Mouse (Mus musculus) liver, adult 2 months (tissue): ENCODE results near the gene Zfp788. TPM values are rescaled to one million over a fixed set of nuclear protein-coding genes. Genes with fewer than 3 reads are reported as not detected.
"Not testable (repeated sequence)": the region's sequence is repeated elsewhere in the genome, so short reads cannot be mapped to it uniquely, and the experiment has no call there.

Source experiments
- DNase-seq: peaks from one replicate; pipeline ENCODE4 v3.0.0-alpha.2; 2011; ENCODE audit warnings: low read depth, low spot score; ENCODE audit errors: extremely low read depth
- H3K27ac ChIP-seq: fragments of 200-500 bp; replicated peaks from 2 replicates; pipeline ENCODE4 v1.5.1; 2012; ENCODE audit warnings: low read depth, mild to moderate bottlenecking, control low read depth, inconsistent platforms, low read length; ENCODE audit not compliant: insufficient read depth
- H3K27me3 ChIP-seq: fragments of 200-500 bp; 2 replicates; pipeline ENCODE4 v1.6.1; 2012; ENCODE audit warnings: mild to moderate bottlenecking, moderate library complexity, low read length, inconsistent platforms; ENCODE audit not compliant: control insufficient read depth, insufficient read depth
- H3K36me3 ChIP-seq: fragments of 200-500 bp; 2 replicates; pipeline ENCODE4 v1.6.1; 2012; ENCODE audit warnings: low read length, inconsistent platforms; ENCODE audit not compliant: control insufficient read depth, insufficient read depth
- H3K4me1 ChIP-seq: fragments of 200-500 bp; 2 replicates; pipeline ENCODE4 v1.6.1; 2011; ENCODE audit warnings: low read length; ENCODE audit not compliant: control insufficient read depth, insufficient read depth
- H3K4me3 ChIP-seq: fragments of 200-500 bp; 2 replicates; pipeline ENCODE4 v1.5.1; 2011; ENCODE audit warnings: low read depth, mild to moderate bottlenecking, control low read depth, low read length, moderate library complexity; ENCODE audit not compliant: insufficient read depth
- H3K79me2 ChIP-seq: fragments of 200-500 bp; 2 replicates; pipeline ENCODE4 v1.6.1; 2012; ENCODE audit warnings: inconsistent platforms, mild to moderate bottlenecking, low read length, moderate library complexity; ENCODE audit not compliant: control insufficient read depth, insufficient read depth
- H3K9ac ChIP-seq: fragments of 200-500 bp; 2 replicates; pipeline ENCODE4 v1.6.1; 2012; ENCODE audit warnings: low read depth, mild to moderate bottlenecking, control low read depth, inconsistent platforms, low read length
- CTCF ChIP-seq: fragments of 200-500 bp; IDR thresholded peaks from 2 replicates; pipeline ENCODE4 v1.5.1; 2011; ENCODE audit warnings: low read depth, low read length, control low read depth
- POLR2A ChIP-seq: fragments of 200-500 bp; IDR thresholded peaks from 2 replicates; pipeline ENCODE4 v1.6.1; 2011; ENCODE audit warnings: low read length, control low read depth; ENCODE audit not compliant: insufficient read depth; ENCODE audit errors: extremely low read depth
- WGBS: fragments of 180-500 bp; shearing (Covaris S2); methylation state at CpG from one replicate; pipeline ENCODE4 v1.1.7; 2018; 5-methylcytosine and 5-hydroxymethylcytosine counted together
- polyA plus RNA-seq: library from polyadenylated mRNA; depleted of rRNA; stranded (reverse); fragments of >200 nt; gene quantifications from 2 replicates; pipeline ENCODE4 v1.2.3, GENCODE M21; 2012; rRNA removed
- total RNA-seq: library from RNA; depleted of rRNA; stranded (reverse); fragments of >200 nt; gene quantifications from 2 replicates; pipeline ENCODE4 v1.2.3, GENCODE M21; 2014; rRNA removed

The Zfp788 gene
- total and polyA plus RNA-seq, 2 experiments: 0.13 to 3.5 TPM

GRCm38 (mm10) chr7:41611654-41612053, 21.3 kb upstream of the Zfp788 start:
- Histone ChIP-seq H3K9ac (no peak overlapping the region), H3K36me3 (peaks cover 22% of the 10 kb centered on the region), H3K27ac (no peak overlapping the region), H3K79me2 (no peaks in the 10 kb centered on the region; the same call in 1 of the 2 replicates), H3K4me1 (no peaks in the 10 kb centered on the region), H3K27me3 (no peaks in the 10 kb centered on the region), H3K4me3 (no peak overlapping the region)
- no peak for TF ChIP-seq POLR2A
- no peak for TF ChIP-seq CTCF
- 83% methylated on average over 3 of the region's 3 CpGs for WGBS
- no peak for DNase-seq

- H3K9ac ChIP-seq, H3K79me2 ChIP-seq, DNase-seq, H3K4me3 ChIP-seq, H3K4me1 ChIP-seq, H3K27ac ChIP-seq, H3K27me3 ChIP-seq: not testable (repeated sequence)
- peaks cover 27% of the 10 kb centered on the region for H3K36me3 ChIP-seq
- WGBS: 89% methylated on average over 1 of the region's 1 CpGs
Measured at GRCm38 (mm10) chr7:41616241-41616640, 16.8 kb upstream of the Zfp788 start.

- H3K36me3 ChIP-seq: no peaks in the 10 kb centered on the region
- peak overlapping the region; percentile 82 for H3K4me3 ChIP-seq
- peak overlapping the region; percentile 35 for H3K27ac ChIP-seq
- no peaks in the 10 kb centered on the region for H3K27me3 ChIP-seq
- no peaks in the 10 kb centered on the region for H3K4me1 ChIP-seq
- H3K79me2 ChIP-seq: no peaks in the 10 kb centered on the region
- 1% methylated on average over 25 of the region's 26 CpGs for WGBS
- peak; percentile 84 for DNase-seq
- H3K9ac ChIP-seq: peak overlapping the region; percentile 63
- TF ChIP-seq POLR2A (no peak), CTCF (no peak)
Measured at GRCm38 (mm10) chr7:41633221-41633984, 400 bp downstream of the Zfp788 start.

- H3K79me2 ChIP-seq, H3K36me3 ChIP-seq, H3K9ac ChIP-seq, H3K4me1 ChIP-seq, H3K27ac ChIP-seq, DNase-seq, H3K4me3 ChIP-seq, H3K27me3 ChIP-seq: not testable (repeated sequence)
- 67% methylated on average over 1 of the region's 1 CpGs for WGBS
Measured at GRCm38 (mm10) chr7:41674326-41674725, 41.3 kb downstream of the Zfp788 start.

Other genes with a start within 250 kb of the Zfp788 start
- gene AI987944, start 239.8 kb upstream of the Zfp788 start, total RNA-seq: 13.9 and 21.8 TPM in 2 replicates
- gene AI987944, start 239.8 kb upstream of the Zfp788 start, polyA plus RNA-seq: 3.4 and 3.9 TPM in 2 replicates
- gene Vmn2r57, start 184.5 kb upstream of the Zfp788 start, total RNA-seq: 0.27 and 0.28 TPM in 2 replicates
- 0.04 and 0.05 TPM in 2 replicates for gene Vmn2r57, start 184.5 kb upstream of the Zfp788 start, polyA plus RNA-seq
- 0.07 and 0.18 TPM in 2 replicates for gene Gm20449, start 133.8 kb upstream of the Zfp788 start, total RNA-seq
- 0.09 and 0.13 TPM in 2 replicates for gene Gm20449, start 133.8 kb upstream of the Zfp788 start, polyA plus RNA-seq
- gene AW146154, start 133.3 kb upstream of the Zfp788 start, total RNA-seq: 9.7 and 11.8 TPM in 2 replicates
- 1.7 and 2.7 TPM in 2 replicates for gene AW146154, start 133.3 kb upstream of the Zfp788 start, polyA plus RNA-seq
- gene Gm6871, start 59.5 kb upstream of the Zfp788 start, total RNA-seq: not detected in 2 replicates
- not detected in 2 replicates for gene Gm6871, start 59.5 kb upstream of the Zfp788 start, polyA plus RNA-seq
- 6.8 and 10.0 TPM in 2 replicates for gene 2610021A01Rik, start 34.0 kb upstream of the Zfp788 start, total RNA-seq
- gene 2610021A01Rik, start 34.0 kb upstream of the Zfp788 start, polyA plus RNA-seq: 2.1 and 2.3 TPM in 2 replicates
- gene Vmn2r58, start 239.5 kb downstream of the Zfp788 start, total RNA-seq: not detected in 2 replicates
- gene Vmn2r58, start 239.5 kb downstream of the Zfp788 start, polyA plus RNA-seq: not detected in 2 replicates